9 mouse cellular contexts compared by ENCODE assay signal in genomic region chr13:56581961-56582434, GRCm38 (mm10). TPM values are rescaled to one million over a fixed set of nuclear protein-coding genes. Genes with fewer than 3 reads are reported as not detected.
DNase-seq lines count a peak whose midpoint lies in the region; ATAC-seq lines count a peak whose summit lies in the region.
"Had no signal": no experiment of that assay in that cellular context is flagged by ENCODE, and none has a peak within 500 bp of the region (broad histone marks: within the 10 kb centered on the region; RNA-seq: fewer than 3 reads in every experiment).

No protein-coding gene starts in this region.

- no peaks in the 10 kb centered on the region for H3K36me3 ChIP-seq in intestine, embryonic 16.5 days (ENCODE audit: control insufficient read depth, insufficient read depth, low read length)
- no peaks in the 10 kb centered on the region for H3K36me3 ChIP-seq in midbrain, embryonic 15.5 days (replicated peaks)

- ATAC-seq in granulocyte monocyte progenitor cell, adult 5-6 weeks (replicated peaks; ENCODE audit: poor library complexity, severe bottlenecking): peak; percentile 77
- ATAC-seq in intestine, embryonic 16.5 days: peak; percentile 97
- ATAC-seq in midbrain, embryonic 15.5 days (replicated peaks): peak; percentile 90

- 2% methylated on average over 6 of the region's 6 CpGs for WGBS in intestine, embryonic 16.5 days
- WGBS in midbrain, embryonic 15.5 days: 1% methylated on average over 6 of the region's 6 CpGs

- DNase-seq in adrenal gland, adult (ENCODE audit: inconsistent age in 2 of 2, low spot score in 1 of 2): peak; percentile 48 to 56
- DNase-seq in adrenal gland, postnatal 25 days: no peak
- peak; percentile 13 for DNase-seq in thymus, postnatal 4 days
- no peak for DNase-seq in thymus, postnatal 25 days
- no peak for DNase-seq in spleen, postnatal 14 days (ENCODE audit: low spot score in 2 of 2)

- H3K4me2 ChIP-seq in intestine, embryonic 16.5 days (ENCODE audit: low read depth, low read length): peak overlapping the region; percentile 39; the same call in 1 of the 2 replicates
- peak overlapping the region; percentile 26 for H3K4me2 ChIP-seq in midbrain, embryonic 15.5 days

- peak overlapping the region; percentile 25; the same call in 1 of the 2 replicates for H3K9ac ChIP-seq in intestine, embryonic 16.5 days (ENCODE audit: low read depth, low read length)
- no peak overlapping the region for H3K9ac ChIP-seq in midbrain, embryonic 15.5 days

- peaks cover 26% of the 10 kb centered on the region for H3K4me1 ChIP-seq in intestine, embryonic 16.5 days (ENCODE audit: control insufficient read depth, insufficient read depth, low read length)
- H3K4me1 ChIP-seq in midbrain, embryonic 15.5 days: peaks cover 15% of the 10 kb centered on the region

- H3K27ac ChIP-seq in intestine, embryonic 16.5 days (ENCODE audit: low read length): peak overlapping the region; percentile 89
- H3K27ac ChIP-seq in midbrain, embryonic 15.5 days: peak overlapping the region; percentile 47

- no peaks in the 10 kb centered on the region for H3K9me3 ChIP-seq in intestine, embryonic 16.5 days (ENCODE audit: control insufficient read depth, low read length)
- H3K9me3 ChIP-seq in midbrain, embryonic 15.5 days: no peaks in the 10 kb centered on the region

- H3K4me3 ChIP-seq in intestine, embryonic 16.5 days (ENCODE audit: low read length): no peak overlapping the region
- H3K4me3 ChIP-seq in midbrain, embryonic 15.5 days: no peak overlapping the region

- H3K27me3 ChIP-seq in intestine, embryonic 16.5 days (replicated peaks; ENCODE audit: control insufficient read depth, insufficient read depth, low read length): no peaks in the 10 kb centered on the region
- H3K27me3 ChIP-seq in midbrain, embryonic 15.5 days (replicated peaks): no peaks in the 10 kb centered on the region

RNA-seq across cellular contexts. Expression of gene Tgfbi, which starts 27.3 kb away (rescaled TPM):
- 26.5 and 32.9 TPM in 2 replicates for total RNA-seq in adrenal gland, postnatal 25 days (2021)
- total RNA-seq in granulocyte monocyte progenitor cell, adult 5-6 weeks (2014; fragmentation: Nextera tagmentation): 10.1 and 15.3 TPM in 2 replicates
- total RNA-seq in granulocyte monocyte progenitor cell, adult 5-6 weeks (2017): 15.6 and 21.7 TPM in 2 replicates
- 122 and 124 TPM in 2 replicates for polyA plus RNA-seq in intestine, embryonic 16.5 days (2015; fragmentation: Nextera tagmentation; extraction: Ambion mirVana)
- 3.6 and 4.4 TPM in 2 replicates for polyA plus RNA-seq in midbrain, embryonic 15.5 days (2015; fragmentation: Nextera tagmentation; extraction: Ambion mirVana)

RNA-seq across cellular contexts. Expression of gene Lect2, which starts 33.7 kb away (rescaled TPM):
- total RNA-seq in adrenal gland, postnatal 25 days (2021): 0.39 and 1.2 TPM in 2 replicates
- not detected in 2 replicates for total RNA-seq in granulocyte monocyte progenitor cell, adult 5-6 weeks (2014; fragmentation: Nextera tagmentation)
- total RNA-seq in granulocyte monocyte progenitor cell, adult 5-6 weeks (2017): not detected in 2 replicates
- 10.3 and 15.4 TPM in 2 replicates for polyA plus RNA-seq in intestine, embryonic 16.5 days (2015; fragmentation: Nextera tagmentation; extraction: Ambion mirVana)
- polyA plus RNA-seq in midbrain, embryonic 15.5 days (2015; fragmentation: Nextera tagmentation; extraction: Ambion mirVana): not detected in 2 replicates
- polyA plus RNA-seq: gonadal fat pad, adult 2 months had no signal

RNA-seq across cellular contexts. Expression of gene Fbxl21, which starts 59.7 kb away (rescaled TPM):
- total RNA-seq in adrenal gland, postnatal 25 days (2021): 2.3 and 5.6 TPM in 2 replicates
- 1.3 TPM in 1 of 2 replicates, not detected in the other for total RNA-seq in granulocyte monocyte progenitor cell, adult 5-6 weeks (2014; fragmentation: Nextera tagmentation)
- total RNA-seq in granulocyte monocyte progenitor cell, adult 5-6 weeks (2017): 0.22 and 0.57 TPM in 2 replicates
- 1.6 and 2.1 TPM in 2 replicates for polyA plus RNA-seq in intestine, embryonic 16.5 days (2015; fragmentation: Nextera tagmentation; extraction: Ambion mirVana)
- 2.4 and 2.7 TPM in 2 replicates for polyA plus RNA-seq in midbrain, embryonic 15.5 days (2015; fragmentation: Nextera tagmentation; extraction: Ambion mirVana)

Comparison
In these comparisons a context has a peak if more than half of its experiments do, and no peak if none do; other contexts are left out.
1. DNase-seq: peak in adrenal gland, adult (2 of 2) and thymus, postnatal 4 days (single experiment); none in adrenal gland, postnatal 25 days (single experiment), thymus, postnatal 25 days (single experiment) and spleen, postnatal 14 days (0 of 2).
2. Peak in every context shown above with its lines, with median percentiles within 50 percentile points of each other: ATAC-seq.